Mouse (Mus musculus) gastrocnemius, adult 18-20 months (tissue): Measurements from ENCODE around the gene Ets2. TPM values are rescaled to one million over a fixed set of nuclear protein-coding genes. Genes with fewer than 3 reads are reported as not detected.

Experiments
- DNase-seq: peaks from one replicate; pipeline ENCODE4 v3.0.0; 2021; ENCODE audit warnings: low spot score
- long read RNA-seq, 2 experiments: library from polyadenylated mRNA; stranded (forward); transcript quantifications; one replicate each; pipeline ENCODE4 v2.0.0; 2021
- total RNA-seq, 2 experiments: library from RNA; stranded (reverse); gene quantifications; 2 replicates each; pipeline ENCODE4 v1.2.3; 2021

Gene Ets2
- total RNA-seq, result 10 to 100 TPM; 20.5 to 26.7 TPM
- long read RNA-seq, experiment 1, partial matches to known transcripts, result 2 of 8 reads
- long read RNA-seq, experiment 1, other reads (novel, unspliced or antisense), result 0 of 8 reads
- long read RNA-seq, experiment 2, transcript Ets2-201 (10 exons, 3,890 nt), result major isoform, 6 of 13 reads
- long read RNA-seq, experiment 2, partial matches to known transcripts, result 4 of 13 reads
- long read RNA-seq, experiment 2, other reads (novel, unspliced or antisense), result 0 of 13 reads

DNA sequence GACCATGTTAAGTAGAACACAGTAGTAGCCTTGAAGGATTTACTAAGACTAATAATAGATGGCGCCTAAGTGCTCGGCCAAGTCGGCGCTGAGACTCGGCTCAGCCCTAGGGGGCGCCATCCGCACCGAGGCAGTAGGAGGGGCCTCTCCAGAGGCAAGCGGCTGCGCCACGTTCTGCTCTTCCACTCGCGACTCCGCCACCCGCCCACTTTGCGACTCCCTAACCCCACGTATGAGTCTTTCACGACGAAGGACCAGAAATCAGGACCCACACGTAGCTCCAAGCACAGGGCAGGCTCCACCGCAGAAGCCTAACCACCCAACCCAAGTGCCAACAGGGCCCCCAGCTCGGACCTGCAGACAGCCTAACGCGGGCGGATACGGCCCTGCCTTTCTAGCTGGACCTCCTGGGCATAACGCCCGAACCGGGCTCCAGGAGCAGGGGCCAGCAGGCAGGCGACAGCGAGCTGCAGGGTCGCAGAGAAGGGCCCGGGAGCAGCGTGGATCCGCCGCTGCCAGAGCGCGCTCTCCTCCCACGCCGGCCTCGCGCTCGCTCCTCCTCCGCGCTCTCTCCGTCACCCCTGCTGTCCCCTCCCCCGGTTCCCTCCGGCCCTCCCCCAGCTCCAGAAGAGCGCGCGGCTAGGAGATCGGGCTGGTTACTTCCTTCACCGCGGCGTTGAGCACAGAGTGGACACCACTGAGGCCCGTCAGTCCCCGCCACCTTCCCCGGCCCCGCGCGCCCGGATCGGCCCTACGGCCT is at the start of gene Ets2:
Gene Ets2, plus strand, starts transcription at position 274 of the 760 bp plus-strand sequence.
- DNase-seq, result peak; percentile 92

- no peak for DNase-seq
Measured at GRCm38 (mm10) chr16:95654204-95654611, 47.7 kb upstream of the Ets2 start.

DNA sequence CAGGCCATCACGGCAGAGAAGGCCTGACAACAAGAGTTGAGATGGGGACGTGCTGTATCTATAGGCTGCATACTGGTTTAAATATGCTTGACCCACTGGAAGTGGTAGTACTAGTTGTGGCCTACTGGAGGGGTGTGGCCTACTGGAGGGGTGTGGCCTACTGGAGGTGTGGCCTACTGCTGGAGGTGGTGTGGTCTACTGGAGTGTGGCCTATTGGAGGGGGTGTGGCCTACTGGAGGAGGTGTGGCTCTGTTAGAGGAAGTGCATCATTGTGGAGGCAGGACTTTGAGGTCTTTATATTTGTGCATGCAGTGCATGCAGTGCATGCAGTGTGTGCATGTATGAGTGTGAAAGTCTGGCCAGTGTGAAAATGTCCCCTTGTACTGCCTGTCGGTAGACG is 45.3 kb upstream of the Ets2 start:
- no peak for DNase-seq

GRCm38 (mm10) chr16:95657187-95657586 is 44.7 kb upstream of the Ets2 start:
- DNase-seq, result no peak

DNA sequence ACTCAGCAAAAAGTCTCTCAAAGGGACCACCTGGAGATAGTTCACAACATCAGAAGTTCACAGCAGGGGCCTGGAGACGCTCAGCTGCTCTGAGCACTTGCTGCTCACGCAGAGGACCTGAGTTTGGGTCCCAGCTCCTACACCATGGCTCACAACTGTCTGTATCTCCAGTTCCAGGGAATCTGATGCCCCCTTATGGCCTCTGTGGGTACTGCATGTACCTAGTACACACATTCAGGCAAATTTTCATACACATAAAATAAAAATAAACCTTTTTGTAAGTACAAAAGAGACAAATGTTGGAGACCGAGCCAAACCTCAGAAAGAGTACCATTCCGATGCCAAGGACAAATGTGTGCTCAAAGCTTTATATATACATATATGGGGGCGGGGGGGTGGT is 44.1 kb upstream of the Ets2 start:
- DNase-seq, result no peak

- peak; percentile 74 for DNase-seq
Measured at GRCm38 (mm10) chr16:95658836-95659430, 42.9 kb upstream of the Ets2 start.

DNA sequence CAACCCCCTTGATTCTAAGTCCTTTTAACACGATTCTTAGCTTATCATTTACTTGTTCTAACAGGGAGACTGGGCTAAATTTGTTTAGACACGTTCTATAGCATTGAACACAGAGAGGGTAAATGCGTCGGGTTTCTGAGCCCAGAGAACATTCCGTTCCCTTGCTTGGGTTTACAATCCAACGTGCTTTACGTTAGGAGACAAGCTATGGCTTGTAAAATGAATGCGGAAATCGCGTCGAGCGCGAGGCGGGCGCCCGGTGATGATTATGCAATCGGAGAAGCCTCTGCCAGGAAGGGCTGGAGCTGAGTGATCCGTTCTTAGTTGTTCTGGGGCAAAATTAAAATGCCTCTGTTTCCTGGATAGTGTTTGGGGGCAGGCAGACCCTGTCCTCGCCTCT is 42.4 kb upstream of the Ets2 start:
- DNase-seq, result no peak

- DNase-seq, result no peak
Measured at GRCm38 (mm10) chr16:95660909-95661308, 41.0 kb upstream of the Ets2 start.

DNA sequence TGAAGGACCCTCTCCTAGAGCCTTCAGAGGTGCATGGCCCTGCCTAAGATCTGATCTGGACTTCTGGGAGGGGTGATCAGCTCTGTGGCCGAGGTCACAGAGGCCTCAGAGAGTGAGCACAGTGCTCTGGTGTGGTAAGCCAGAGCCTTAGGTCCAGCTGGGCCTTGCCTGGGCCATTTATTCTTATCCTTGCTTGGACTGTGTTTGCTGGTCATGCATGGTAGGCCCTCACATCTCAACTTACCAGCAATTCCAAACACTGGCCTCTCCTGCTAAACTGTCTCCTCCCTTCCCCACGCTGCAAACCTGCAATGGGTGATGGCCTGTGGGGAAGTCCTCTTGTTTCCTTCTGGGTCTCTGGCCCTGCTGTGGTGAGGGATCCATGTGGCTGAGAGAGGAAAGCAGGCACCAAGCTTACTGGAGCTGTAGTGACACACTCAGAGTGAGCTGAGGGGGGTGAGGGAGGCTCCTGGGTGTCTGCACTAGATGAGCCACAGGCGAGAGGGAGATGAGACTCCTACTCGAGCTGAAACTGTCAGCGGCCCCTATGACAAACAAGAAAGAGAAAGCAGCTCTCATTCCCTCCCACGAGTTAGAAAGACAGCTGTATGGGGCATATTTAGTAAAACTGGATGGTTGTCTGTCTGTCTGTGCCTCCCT is 36.3 kb upstream of the Ets2 start:
- no peak for DNase-seq

GRCm38 (mm10) chr16:95666288-95666687 is 35.6 kb upstream of the Ets2 start:
- DNase-seq, result no peak

GRCm38 (mm10) chr16:95667395-95668150 is 34.3 kb upstream of the Ets2 start:
- no peak for DNase-seq

DNA sequence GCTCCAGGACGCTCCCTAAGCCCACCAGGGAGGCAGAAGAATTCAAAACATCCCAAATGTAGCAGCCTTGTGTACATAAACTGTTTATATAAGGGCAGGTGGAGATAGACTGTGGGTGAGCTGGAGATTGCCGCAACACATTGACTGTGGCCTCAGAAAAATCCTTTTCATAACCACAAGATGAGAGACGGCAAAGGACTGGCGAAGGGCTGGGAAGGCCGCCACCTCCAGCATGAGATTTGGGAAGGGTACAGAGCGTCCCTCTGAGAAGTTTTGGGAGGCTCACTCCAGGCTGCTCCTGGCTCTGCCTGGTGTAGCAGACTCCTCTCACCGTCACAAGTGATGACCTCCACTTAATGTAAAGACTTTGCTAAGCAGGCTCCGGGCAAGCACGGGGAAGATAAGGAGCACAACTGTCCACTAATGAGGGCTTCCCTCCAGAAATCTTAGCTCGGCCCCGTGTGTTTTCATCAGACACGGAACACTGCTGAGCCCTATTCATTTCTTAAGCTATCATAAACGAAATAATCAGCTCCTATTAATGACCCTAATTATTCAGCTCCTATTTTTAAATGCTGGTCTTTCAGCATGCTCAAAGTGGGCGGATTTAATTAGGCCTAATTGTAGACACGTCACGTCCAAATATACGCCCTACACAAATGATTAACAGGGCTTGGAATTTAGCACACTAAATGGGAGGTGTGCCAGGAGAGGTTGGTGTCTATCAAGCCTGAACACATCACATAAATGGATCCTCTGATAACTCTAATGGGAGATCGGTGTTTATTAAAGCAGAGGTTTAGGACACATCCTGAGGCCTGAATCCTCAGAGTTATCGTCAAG is 33.5 kb upstream of the Ets2 start:
- no peak for DNase-seq

DNA sequence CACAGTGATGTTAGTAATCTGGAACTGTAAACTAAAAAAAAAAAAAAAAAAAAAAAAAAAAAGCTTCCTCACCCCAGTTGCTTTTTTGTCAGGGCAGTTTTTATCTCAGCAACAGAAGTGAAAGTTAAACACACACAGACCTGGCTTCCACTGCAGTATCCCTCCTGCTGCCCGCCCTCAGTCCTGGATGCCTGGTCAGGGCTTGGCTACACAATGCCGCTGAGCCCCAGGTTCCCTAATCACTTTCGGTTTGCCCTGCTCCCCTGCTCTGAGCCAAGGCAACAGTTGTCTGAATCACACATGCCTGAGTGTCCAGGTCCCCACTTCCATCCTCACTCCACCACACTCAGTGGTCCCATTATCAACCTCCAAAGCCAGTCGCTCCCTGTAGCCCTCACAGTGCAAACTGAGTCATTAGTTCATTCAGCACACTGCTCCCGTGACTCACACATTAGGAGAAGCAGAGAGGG is 27.4 kb upstream of the Ets2 start:
- DNase-seq, result no peak

DNA sequence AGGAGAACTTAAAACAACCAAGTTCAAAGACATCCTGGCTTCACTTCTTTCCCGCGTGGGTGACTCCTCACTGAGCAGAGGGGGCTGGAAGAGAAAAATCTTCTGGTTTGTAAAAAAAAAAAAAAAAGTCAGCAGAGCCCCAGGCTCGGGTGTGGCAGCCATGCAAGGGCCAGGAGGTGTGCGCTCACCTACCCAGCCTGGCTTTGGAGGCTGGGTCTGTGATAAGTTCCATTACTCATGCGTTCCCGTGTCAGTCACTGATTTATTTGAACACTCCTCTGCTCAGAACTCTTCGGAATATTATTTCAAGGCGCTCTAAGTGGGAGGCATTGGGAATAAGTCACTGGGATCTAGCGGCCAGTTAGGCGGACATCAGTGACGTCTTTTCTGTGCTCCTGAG is 26.7 kb upstream of the Ets2 start:
- DNase-seq, result no peak

DNA sequence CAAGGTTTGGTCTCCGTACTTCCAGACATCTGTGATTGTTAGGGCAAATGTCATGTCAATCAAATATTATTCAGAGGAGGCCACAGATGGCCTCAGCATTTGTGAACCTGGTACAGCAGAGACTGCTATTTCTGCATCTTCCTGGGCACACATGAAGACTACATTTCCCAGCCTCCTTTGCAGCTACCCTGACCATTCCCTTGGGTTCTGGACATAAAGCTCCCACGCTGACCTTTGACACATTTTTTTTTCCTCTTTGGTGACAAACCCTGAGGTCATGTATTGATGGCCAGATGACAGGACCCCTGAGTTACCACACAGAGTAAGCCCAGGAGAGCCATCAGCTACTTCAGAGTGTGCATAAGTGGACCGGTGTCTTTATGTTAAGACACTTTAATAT is 25.2 kb upstream of the Ets2 start:
- no peak for DNase-seq

DNA sequence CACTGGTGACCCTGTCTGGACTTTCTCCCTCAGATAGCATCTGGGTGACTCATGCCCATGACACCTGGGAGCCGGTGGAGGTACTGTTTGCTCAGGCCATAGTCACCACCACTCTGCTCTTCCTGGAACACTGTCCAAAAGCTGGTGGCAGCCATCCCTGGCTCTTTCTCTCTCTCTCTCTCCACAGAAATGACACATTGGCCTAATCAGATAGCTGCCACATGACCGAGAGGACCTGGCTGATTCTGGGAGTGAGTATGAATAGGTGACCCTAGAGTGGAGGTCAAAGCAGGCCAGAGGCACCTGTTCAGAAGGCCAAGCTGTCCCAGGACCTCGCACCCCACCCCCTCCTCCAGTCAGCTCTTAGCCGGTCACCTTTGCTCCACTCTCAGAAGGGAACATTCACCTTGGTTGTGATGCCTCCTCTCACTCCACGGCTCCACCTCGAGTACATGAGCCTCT is 19.4 kb upstream of the Ets2 start:
- DNase-seq, result no peak

DNA sequence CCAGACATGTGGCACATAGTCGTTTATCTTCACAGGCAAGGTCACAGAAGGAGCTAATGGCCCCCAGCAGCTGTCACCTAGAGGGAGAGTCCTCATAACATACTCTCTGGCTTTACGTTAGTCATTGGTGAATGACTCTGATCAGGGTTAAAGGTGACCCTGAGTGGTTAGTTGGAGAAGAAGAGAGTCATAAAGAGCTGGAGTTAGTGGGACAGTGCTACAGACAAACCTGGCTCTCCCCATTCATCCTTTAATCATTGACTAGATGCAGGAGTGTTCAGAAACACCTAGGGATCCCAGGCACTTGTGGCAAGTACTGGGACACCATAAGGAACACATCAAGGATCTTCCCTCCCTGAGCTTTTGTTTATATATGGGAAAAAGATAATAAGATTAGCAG is 16.1 kb upstream of the Ets2 start:
- DNase-seq, result no peak

DNA sequence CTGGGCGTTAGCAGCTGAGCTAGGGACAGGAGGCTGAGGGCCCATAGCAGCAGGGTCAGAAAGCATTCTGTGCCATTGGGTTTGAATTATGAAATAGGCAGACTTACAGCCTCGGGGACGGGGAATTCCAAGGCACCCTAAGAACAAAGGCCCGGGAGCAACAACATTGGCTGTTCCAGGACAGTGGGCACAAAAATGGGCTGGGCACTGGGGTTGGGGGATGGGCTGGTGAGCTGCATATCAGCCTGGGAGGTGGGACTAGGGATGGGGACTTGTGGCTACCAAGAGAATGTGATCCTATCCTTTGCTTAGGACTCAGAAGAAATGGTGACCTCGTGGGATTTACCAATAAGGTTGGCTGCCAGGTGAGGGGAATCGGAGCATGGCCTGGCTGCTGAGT is 15.6 kb upstream of the Ets2 start:
- DNase-seq, result no peak

DNA sequence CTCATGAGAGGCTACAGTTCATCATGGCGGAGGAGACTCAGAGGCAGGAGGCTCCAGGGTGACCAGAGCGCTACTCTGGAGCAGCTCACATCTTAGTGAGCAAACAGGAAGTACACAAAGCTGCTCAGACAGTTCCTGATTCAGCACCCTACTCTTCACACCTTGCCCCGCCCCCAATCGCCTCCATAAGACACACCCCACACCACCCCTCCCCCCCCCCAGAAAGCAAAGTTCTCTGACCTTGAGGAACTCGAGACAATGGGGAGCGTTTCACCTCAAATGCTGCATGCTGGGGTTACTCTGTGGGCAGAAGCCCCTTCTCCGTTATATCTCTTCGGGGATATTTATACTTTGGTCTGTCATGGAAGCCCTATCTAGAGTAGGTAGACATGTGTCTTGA is 15.0 kb upstream of the Ets2 start:
- DNase-seq, result no peak

DNA sequence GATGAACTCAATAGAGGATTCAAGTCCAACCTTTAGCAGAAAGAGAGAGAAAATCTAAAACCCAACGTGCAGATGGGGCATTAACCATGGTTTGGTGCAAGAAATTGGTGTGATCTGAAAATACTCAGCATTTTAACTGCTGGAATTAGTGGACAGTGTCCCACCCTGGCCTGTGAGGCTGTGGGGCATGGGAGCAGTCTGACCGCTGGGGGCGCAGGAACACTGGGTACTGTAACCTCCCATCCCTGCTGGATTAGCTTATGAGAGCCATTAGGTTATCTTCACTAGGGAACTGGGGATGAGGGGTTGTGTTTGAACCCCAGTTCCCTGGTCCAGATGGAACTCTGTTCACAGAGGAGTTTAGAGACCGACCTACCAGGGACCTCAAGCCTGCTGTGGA is 13.9 kb upstream of the Ets2 start:
- no peak for DNase-seq
